Mouse (Mus musculus) common myeloid progenitor, adult 5-6 weeks (primary cell): ENCODE measurements around the gene Amotl2. TPM values are rescaled to one million over a fixed set of nuclear protein-coding genes. Genes with fewer than 3 reads are reported as not detected.

Source experiments
- ATAC-seq: replicated peaks from 2 replicates; pipeline ENCODE4 v1.8.0; 2016; ENCODE audit warnings: low read depth, mild to moderate bottlenecking, moderate TSS enrichment, inconsistent platforms; ENCODE audit not compliant: poor library complexity, severe bottlenecking
- total RNA-seq: library from RNA; stranded (forward); fragments of 200-1000, 187-1606 nt; gene quantifications from 2 replicates; pipeline ENCODE4 v1.2.3, GENCODE M21; 2017

Amotl2 gene
- 0.09 and 1.4 TPM in 2 replicates for total RNA-seq

DNA sequence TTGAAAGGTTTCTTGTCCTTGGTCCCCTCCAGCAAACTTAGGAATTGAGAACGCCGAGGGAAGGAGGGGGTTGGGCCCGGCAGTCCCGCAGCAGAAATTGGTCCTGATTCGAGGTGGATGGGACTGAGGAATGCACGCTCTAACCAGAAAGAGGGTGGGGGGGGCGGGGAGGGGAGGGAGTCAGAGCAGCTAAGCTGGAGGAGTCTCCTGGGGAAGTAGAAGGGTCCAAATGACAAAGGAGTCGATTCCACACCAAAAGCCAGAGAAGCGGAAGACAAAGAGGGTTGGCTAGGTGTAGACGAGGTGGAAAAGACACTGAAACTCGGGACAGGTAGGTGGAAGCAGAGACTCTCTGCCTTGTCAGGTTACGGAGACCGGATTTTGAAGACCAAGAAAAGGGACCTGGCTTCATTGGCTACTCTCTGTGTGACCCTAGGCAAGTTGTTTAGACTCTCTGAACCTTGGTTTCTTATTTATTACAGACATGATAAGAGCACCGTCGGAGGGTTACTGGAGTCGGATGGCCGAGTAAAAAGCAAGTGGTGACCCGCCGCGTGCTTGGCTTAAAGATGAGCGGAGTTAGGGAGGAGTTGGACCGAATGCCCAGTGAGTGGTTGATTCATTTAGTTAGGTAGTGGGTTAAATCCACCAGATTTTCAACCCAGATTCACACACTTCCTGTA lies at the start of gene Amotl2:
Gene Amotl2, plus strand, starts transcription at position 192 of the 683 bp plus-strand sequence.
- ATAC-seq: no peak

DNA sequence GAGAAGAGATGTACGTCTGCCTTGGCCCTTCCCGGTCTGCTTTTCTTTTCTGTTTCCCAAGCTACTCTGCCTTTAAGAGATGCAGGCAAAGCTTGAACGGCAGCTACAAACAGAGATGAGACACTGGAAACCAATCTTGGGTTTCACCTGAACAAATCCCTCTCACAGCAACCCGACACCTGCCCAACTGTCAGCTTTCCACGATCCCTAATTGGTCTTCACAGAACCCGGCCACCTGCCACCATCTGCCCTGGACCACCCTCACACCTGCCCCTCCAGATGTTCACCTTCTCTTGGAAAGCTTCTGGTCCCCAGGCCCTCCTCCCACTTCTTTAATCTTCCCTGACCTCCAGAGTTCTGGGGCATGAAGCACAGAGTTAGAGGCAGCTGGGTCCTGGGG lies 48.4 kb upstream of the Amotl2 start:
- no peak for ATAC-seq

DNA sequence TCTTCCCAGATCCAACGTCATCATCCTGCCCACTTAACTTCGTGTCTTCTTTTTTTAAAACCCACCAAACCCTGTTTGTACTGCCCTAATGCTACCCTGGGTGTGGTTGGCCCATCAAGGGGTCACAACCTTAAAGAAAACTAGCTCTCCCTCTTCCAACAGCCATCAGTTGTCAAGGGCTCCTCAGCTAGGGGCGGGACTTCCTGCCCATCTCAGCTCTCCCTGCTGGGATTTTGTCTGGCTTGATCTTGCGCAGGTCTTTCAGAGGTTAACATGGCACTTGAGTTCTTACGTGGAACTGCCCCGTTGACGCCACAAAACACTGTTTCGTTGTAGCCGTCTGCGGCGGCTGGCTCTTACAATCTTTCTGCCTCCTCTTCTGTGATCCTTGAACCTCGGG lies 47.6 kb upstream of the Amotl2 start:
- no peak for ATAC-seq

DNA sequence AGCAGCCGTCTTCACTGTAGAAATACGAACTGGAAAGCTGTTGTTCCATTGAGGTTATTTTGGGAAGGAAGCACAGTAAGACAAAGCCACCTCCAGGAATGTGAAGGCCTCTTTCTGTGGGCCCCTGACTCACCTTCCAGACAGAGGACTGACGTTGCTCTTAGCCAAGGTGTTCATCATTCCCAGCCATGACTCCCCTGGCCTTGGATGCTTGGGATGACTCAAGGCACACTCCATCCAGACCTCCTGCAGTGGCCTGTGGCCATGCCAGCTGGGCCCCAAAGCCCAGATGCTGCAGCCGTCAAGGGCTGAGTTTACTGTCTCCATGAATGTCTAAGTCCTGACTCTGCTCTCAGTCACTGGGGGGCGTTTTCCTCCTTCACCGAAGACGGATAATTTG lies 43.1 kb upstream of the Amotl2 start:
- no peak for ATAC-seq

DNA sequence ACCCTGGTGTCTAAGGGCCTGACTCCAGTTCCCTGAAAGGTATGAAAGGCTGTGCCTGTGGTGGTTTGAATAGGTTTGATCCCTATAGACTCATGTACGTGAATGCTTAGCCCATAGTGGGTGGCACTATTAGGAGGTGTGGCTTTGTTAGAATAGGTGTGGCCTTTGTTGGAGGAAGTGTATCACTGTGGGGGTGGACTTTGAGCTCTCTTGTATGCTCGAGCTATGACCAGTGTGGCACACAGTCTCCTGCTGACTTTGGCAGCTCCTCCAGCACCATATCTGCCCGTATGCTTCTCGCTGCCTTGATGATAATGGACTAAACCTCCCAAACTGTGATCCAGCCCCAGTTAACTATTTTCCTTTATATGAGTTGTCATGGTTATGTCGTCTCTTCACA lies 40.5 kb upstream of the Amotl2 start:
- no peak for ATAC-seq

DNA sequence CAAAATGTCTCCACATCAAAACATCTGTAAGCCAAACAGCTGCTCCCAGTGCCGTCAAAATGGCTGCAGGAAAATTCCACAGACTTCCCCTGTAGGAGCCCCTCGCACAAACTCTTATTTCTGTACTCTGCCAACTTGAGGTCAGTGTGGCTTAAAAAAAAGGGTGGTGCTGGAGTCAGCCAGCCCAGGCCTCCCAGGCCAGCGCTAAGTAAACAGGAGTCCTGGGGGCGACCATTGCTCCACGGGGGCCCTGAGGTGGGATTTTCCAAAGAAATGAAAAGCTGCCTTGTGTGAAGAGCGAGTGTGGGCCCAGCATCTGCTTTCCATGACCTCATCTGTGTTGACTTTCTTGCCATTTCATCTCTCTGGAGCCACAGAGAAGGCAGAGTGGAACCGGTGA lies 35.0 kb upstream of the Amotl2 start:
- ATAC-seq: no peak

DNA sequence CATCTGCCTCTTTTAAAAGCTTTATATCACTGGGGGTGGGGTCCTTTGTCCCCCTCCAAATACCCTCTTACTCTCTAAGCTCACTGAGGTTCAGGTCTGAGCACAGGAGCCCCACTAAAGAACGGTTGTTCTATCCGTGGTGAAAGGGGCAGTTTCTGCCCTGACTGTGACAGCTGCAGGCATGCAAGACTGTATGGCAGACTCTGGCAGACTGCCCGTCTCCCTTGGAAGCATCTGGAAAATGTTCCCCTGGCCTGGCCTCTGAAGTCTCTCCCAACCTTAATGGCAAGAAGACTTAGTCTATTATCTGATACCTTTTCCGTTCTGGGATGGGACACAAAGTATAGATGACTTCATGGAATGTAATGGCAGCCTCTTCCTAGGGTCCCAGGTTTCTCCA lies 28.5 kb upstream of the Amotl2 start:
- ATAC-seq: no peak

DNA sequence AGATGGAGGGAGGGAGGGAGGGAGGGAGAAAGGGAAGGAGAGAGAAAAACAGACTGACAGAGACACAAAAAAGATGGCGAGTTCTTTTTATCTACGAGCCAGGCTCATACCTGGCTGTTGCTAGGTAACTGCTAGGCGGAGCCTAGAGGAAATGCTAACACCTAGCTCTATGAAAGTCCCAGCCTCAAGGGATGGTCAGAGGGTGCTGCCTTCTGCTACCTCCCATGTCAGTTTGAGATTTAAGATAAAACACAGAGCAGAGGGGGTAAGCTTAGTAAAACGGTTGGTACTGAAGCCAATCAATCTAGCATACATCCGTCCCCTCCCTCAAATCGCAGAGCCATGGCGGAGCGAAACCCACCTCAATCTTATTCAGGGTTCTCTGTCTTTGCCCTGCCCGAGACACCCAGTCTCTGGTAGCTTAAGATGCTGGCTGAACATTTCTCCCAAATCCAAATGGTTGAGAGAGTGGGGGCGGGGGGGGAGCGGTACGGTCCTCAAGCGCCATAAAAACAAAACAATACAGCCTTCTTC lies 27.0 kb upstream of the Amotl2 start:
- no peak for ATAC-seq

DNA sequence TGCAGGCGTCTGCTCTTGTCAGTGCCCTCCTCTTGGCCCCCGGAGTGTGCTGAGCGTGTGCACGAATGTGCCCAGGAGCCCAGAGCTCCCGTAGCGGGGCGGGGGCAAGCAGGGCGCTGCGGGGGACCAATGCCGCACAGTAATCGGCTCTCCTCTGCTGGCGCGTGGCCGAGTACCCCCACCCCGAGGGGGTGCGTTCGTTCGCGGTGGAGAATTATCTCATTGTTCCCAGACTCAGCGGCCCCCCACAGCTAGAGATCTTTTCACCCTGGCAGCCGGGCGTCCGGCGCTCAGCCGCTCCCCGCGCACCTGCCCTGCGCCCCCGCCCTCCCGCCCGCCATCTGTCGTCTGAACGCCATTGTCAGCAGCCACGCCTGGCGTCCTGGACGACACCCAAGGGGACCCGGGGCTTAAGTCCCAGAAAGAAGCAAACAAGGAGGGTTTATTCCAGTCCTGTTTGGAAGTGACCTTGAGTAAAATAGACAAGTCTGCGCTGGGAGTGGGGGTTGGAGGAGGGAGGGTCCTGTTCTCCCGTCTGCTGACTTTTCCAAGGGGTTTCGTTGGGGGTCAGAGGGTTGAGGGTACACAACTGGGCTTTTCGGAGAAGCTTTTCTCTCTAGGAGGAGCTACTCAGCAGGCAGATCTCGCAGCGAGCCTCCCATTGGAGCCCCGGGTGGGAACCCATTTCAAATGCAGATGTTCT lies 26.4 kb upstream of the Amotl2 start:
- ATAC-seq: peak; percentile 42

DNA sequence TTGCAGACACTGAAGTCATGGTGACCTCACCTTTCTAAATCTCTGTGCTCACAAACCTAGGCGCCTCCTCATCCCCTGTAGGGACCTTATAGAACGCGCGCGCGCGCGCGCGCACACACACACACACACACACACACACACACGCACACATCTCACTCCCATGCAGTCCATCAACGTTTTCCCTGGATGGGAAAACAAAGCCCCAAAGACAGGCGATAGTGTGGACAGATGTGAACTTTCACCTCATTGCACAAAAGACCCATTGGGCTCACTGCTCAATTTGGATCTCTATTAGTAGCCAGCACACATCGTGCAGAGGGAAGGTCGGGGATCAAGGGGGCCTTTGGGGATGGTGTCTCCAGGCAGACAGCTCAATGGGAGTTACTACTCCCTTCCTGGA lies 25.6 kb upstream of the Amotl2 start:
- ATAC-seq: no peak

DNA sequence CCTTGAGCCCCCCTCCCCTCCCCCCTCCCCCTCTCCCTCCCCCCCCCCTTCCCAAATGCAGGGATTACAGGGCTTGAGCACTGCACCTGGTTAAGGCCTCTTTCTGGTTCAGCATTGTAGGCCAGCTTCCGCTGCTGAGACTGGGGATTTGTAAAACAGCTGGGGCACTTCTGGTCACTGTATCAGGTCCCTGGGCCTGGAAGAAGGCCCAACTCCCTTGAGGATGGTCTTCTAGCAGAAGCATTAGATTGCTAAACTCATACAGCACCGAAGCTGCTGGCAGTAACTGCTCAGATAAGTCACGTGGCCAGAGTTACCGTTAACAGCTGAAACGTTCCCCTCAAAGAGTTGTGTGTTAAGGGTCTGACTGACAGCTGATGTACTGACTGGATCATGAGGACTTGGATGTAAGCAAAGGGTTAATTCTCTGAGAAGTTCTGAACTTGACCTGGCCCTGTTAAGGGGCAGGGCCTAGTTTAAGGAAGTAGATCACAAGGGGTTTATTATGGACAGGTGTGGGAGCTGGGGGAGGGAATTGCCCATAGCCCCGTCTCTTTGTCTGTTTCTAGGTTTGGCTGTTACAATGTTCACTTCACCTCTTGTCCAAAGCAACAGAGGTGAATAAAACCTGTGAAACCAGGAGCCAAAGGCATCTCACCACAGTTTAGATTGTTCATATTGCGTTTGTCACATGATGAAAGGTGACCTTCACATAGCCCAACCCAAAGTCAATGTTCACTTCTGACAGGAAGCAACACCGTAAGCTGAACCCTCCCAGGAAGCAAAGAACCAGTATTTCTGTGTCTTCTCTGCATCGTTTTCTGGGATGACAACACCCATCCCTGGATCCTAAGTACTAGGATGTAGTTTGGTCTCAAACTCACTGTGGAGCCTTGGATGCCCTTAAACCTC lies 23.7 kb upstream of the Amotl2 start:
- ATAC-seq: no peak

DNA sequence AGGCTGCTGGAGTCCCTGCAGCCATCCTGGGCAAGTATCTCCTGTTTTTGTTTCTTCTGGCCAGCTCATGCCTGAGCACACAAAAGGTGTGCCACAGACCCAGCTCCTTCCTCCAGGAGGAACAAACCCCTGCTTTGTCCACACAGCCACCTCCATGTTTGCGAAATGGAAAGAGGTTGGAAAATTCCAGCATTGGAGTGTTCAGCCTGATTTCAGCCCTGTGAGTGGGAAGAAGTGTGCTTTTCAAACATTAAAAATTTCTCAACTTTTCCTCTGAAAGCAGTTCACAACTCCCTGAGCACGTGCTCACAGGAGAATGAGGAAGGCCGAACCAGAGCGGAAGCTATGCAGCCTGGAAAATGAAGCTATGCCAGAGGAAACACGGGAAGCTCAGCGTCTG lies 15.4 kb upstream of the Amotl2 start:
- no peak for ATAC-seq

DNA sequence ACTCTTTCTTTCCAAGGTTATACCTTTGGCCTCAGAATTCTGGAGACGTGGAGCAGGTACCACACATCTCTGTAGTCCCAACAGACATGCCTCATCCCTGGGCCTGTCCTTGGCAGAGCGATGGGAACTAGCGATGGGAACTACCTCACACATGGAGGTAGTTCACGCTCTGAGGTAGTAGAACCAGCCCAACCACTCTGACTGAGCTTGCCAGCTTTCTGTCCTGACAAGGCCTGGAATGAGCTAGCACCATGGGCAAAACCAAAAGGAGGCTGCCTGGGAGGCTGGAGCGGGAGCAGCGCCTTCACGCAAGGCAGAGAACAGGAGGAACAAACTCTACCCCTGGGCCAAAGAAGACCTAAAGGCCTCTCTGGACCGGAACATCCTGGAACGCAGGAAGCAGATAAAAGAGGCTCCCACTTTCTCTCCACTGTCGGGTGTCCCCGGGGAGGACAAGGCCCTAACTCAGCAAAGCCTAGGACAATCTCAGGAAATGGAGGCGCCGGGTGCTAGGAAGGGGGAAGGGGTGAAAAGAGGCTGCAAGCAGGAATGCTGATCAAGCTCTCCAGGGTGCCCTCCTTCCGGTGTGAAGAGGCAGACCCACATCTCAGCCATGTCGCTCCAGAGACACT lies 6.9 kb upstream of the Amotl2 start:
- ATAC-seq: no peak

DNA sequence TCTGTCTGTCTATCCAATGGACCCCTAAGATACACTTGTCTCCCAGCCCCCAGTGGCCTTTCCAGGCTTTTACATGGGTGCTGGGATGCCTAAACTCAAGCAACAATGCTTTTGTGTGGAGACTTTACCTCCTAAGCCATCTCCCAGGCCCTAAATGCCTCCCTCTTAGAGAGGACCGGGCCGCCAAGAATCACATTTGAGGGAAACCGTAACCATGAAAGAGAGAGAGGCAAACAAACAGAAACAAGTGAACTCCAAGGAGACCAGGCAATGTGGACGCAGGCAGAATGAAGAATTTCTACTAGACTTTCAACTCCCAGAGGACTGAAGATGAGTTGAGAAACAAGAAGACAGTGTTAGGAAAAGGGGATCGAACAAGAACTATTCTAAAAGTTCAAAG lies 6.0 kb upstream of the Amotl2 start:
- no peak for ATAC-seq

DNA sequence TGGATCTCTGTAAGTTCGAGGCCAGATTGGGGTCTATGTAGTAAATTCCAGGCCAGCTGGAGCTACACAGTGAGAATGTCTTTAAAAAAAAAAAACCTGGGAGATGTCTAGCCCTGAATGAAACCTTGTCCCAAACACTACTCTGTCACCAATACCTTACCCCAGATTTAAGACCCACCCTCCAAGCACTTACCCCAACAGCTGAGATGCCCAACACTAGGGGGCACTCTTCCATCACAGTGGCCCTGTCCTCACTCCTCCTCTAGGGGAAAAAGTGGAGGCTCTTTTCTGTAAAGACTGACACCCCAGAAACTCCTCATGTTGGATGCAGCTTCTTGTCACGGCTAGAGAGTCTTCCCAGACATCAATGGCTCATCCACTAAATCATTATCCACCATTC lies 2.7 kb upstream of the Amotl2 start:
- ATAC-seq: peak; percentile 42; the same call in 1 of the 2 replicates

DNA sequence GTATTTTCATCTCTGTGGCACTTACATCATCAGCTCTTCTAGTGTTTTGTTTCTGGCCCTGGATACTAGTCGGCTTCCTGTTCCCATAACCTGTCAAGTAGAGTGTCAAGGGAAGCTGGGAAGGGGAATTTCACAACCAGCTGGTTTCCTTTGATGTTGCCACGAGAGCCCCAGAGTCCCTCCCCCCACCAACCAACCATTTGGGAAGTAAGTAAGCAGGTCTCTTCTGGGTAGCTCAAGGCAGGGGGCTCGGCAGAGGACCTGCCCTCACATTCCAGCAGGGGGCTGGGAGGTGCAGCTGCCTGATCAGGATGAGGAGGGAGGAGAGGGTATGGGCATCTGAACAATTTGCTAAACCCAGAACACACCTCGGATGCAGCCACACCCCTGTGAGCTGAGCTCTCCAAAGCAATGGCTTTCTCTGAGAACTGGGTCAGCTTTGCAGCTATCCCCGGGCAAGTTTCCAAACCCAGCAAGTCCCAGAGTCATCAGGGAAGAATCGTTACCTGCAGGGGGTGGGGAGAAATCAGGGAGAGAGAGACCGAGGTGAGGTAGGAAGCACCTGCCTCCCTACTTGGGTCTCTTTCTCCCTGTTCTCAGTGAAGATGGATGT lies 1.5 kb upstream of the Amotl2 start:
- ATAC-seq: 0 out of 2 replicates have a peak, but pooled peaks have one; percentile 4

DNA sequence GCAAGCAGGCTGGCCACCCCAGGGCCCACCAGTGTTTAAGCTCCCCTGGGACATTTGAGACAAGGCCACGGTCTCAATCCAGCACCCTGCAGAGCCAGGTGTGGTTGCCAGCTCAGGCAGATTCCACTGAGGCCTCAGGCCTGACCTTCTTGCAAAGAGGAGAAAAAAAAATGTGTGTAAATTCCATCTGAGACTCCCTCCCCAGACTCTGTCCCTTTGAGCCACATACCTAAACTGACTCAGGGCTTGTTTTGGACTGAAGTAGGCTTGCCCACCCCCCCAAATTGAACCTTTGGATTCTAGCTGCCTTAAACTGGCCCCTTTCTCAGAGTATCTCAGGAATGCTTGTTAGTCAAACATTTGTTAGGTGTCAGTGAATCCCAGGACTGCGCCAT lies 969 bp upstream of the Amotl2 start:
- ATAC-seq: no peak

DNA sequence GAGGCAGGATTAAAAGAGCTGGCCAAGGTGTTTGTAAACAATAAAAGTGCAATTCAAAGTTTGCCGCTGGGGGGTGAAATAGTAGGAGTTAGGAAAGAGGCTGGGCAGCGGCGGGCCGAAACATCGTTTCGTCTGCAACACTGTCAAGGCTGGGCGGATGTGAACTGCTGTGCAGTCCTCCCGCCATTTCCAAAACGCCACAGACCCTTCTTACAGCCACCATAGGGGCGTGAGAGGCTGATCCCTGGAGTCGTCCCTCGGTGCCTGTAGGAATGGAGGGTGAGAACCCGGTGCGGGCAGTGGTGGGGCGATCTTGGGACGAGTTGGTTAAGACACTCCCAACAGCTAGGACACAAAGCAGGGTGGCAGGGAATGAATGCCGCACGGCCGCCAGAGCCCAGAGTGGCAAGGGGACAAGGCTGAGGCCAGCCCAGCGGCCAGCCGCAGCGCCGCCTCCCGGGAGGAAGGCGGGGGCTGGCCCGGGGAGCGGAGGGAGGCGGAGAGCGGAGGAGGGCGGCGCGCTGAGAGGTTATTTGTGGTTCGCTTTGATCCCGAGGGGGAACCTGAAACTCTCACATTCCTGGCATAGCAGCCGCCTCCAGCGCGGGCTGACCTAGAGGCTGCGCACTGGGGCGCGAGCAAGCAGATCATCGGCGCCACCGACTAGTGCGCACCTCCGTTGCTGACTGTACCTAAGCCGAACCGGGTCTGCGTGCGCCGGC lies 853 bp downstream of the Amotl2 start:
- ATAC-seq: peak; percentile 61
